Mouse (Mus musculus) ES-E14 (cell line): ENCODE results near the gene Ctnnd1. TPM values are rescaled to one million over a fixed set of nuclear protein-coding genes. Genes with fewer than 3 reads are reported as not detected.

Source experiments
- DNase-seq: peaks from one replicate; pipeline ENCODE4 v3.0.0-alpha.2; 2013; ENCODE audit warnings: low read depth, low spot score
- H3K27ac ChIP-seq: 2 replicates; pipeline ENCODE4 v1.5.1; 2012; ENCODE audit warnings: low read depth, mild to moderate bottlenecking, low read length, moderate library complexity, mixed read lengths; ENCODE audit not compliant: poor library complexity, insufficient read depth, severe bottlenecking
- H3K36me3 ChIP-seq: 2 replicates; pipeline ENCODE4 v1.6.1; 2012; ENCODE audit warnings: mild to moderate bottlenecking, low read length, moderate library complexity, mixed read lengths; ENCODE audit not compliant: control insufficient read depth, poor library complexity, insufficient read depth, severe bottlenecking
- H3K4me1 ChIP-seq, 2 experiments: fragments of 150-350 bp in 1 of 2; sonication (generic) in 1 of 2; 2 replicates each; pipeline ENCODE4 v1.6.1; 2012; ENCODE audit warnings: low read length in 2 of 2, mild to moderate bottlenecking in 1 of 2, mixed read lengths in 1 of 2; ENCODE audit not compliant: control insufficient read depth in 2 of 2, insufficient read depth in 2 of 2, poor library complexity in 1 of 2
- H3K4me3 ChIP-seq, 2 experiments: fragments of 150-350 bp in 1 of 2; sonication (generic) in 1 of 2; 2 replicates each; pipeline ENCODE4 v1.5.1; 2012; ENCODE audit warnings: low read length in 2 of 2, low read depth in 1 of 2, mild to moderate bottlenecking in 1 of 2, mixed read lengths in 1 of 2; ENCODE audit not compliant: insufficient read depth in 1 of 2, poor library complexity in 1 of 2, severe bottlenecking in 1 of 2
- H3K9ac ChIP-seq: 2 replicates; pipeline ENCODE4 v1.6.1; 2012; ENCODE audit warnings: low read depth, mild to moderate bottlenecking, low read length, mixed read lengths; ENCODE audit not compliant: poor library complexity, insufficient read depth, severe bottlenecking
- H3K9me3 ChIP-seq: fragments of 150-350 bp; sonication (generic); 2 replicates; pipeline ENCODE4 v1.6.1; 2012; ENCODE audit warnings: low read depth, mild to moderate bottlenecking, low read length; ENCODE audit not compliant: control insufficient read depth, insufficient read depth
- CHD2 ChIP-seq: IDR thresholded peaks from 2 replicates; pipeline ENCODE4 v1.6.1; 2014; ENCODE audit warnings: mild to moderate bottlenecking, low read depth, low read length, inconsistent platforms
- HCFC1 ChIP-seq: IDR thresholded peaks from 2 replicates; pipeline ENCODE4 v1.6.1; 2012; ENCODE audit warnings: low read length, inconsistent platforms, borderline replicate concordance; ENCODE audit not compliant: insufficient read depth
- MAFK ChIP-seq: IDR thresholded peaks from 2 replicates; pipeline ENCODE4 v1.6.1; 2014; ENCODE audit warnings: mild to moderate bottlenecking, low read depth, low read length, inconsistent platforms; ENCODE audit not compliant: insufficient read depth
- ZC3H11A ChIP-seq: IDR thresholded peaks from 2 replicates; pipeline ENCODE4 v1.6.1; 2012; ENCODE audit warnings: low read depth, mild to moderate bottlenecking, inconsistent platforms, low read length, borderline replicate concordance
- ZNF384 ChIP-seq: IDR thresholded peaks from 2 replicates; pipeline ENCODE4 v1.6.1; 2012; ENCODE audit warnings: low read depth, low read length, inconsistent platforms
- in situ Hi-C, 2 experiments: fragments of 600-800 bp; cut with MboI; formaldehyde crosslinking; loops; one replicate each; pipeline ENCODE4 v1.15.1; 2025; ENCODE audit warnings: low sequenced_read_pairs in 2 of 2, inconsistent platforms in 1 of 2; ENCODE audit not compliant: unreplicated experiment in 2 of 2
- total RNA-seq: library from RNA; depleted of rRNA; stranded (reverse); fragments of 300-350 nt; gene quantifications from 2 replicates; pipeline ENCODE4 v1.2.3, GENCODE M21; 2012

Ctnnd1 gene
- total RNA-seq, 1 experiment: 51.5 TPM

DNA sequence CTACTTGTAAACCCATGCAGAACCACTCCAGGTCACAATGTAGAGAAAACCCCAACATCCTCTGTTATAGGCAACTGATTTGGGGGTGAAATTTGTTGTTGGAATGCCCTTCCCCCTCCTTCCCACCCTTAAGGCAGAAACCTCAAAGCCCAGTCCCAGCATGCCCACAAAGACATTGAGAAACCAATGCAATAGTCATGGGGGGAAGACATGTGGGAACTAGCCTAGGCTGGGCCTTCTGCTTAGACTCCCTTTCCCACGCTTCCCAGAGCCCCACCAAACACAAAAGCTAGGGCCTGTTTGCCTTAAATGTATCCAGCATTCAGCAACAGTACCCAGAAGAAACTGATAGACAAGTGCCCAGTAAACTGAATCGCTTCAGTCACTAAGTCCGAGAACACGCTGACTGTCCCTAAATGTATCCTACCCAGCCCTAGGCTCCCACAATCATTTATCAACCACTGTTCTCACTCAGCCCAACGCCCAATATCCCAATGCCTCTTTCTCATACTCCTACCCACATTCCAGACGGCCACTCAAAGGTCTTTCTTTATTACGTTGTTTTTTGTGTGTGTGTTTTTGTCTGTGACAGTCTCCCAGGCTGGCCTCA lies 24.1 kb downstream of the Ctnnd1 start:
- TF ChIP-seq ZNF384 (no peak), ZC3H11A (no peak), MAFK (no peak), HCFC1 (no peak), CHD2 (no peak)
- in situ Hi-C loops: no loop called here
- no peak overlapping the region for H3K4me3 ChIP-seq
- no peak overlapping the region; the same call in 1 of the 2 replicates for H3K9ac ChIP-seq
- H3K36me3 ChIP-seq: peaks cover 2% of the 10 kb centered on the region; the same call in 1 of the 2 replicates
- H3K27ac ChIP-seq: no peak overlapping the region; the same call in 1 of the 2 replicates
- DNase-seq: no peak
- H3K9me3 ChIP-seq: no peaks in the 10 kb centered on the region
- H3K4me1 ChIP-seq: peaks cover 0 to 16% of the 10 kb centered on the region in 2 experiments; a peak in 2 of 4 replicates

DNA sequence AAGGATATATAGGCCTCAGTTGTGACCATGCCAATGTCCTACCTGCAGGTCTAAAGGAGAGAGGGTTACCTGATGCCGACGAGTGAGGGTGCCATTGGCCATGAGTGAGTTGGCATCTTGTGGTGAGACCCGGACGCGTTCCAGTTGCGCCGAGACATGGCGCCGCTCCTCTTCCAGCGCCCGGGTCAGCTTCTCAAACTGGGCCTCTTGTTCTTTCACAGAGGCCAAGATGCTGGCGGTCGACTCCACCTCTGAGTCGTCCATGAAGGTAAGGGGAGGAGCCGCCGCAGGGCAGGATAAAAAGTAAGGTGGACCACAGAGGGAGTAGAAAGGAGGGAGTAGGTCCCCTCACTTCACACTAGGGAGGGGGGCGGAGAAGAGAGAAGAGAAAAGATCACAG lies 26.4 kb downstream of the Ctnnd1 start:
- in situ Hi-C loops: no loop called here
- no peak for TF ChIP-seq ZNF384
- no peak for TF ChIP-seq CHD2
- no peak for TF ChIP-seq HCFC1
- no peak for TF ChIP-seq MAFK
- TF ChIP-seq ZC3H11A: no peak
- no peak for DNase-seq
- H3K9ac ChIP-seq: peak overlapping the region; percentile 13; the same call in 1 of the 2 replicates
- H3K27ac ChIP-seq: peak overlapping the region; percentile 33; the same call in 1 of the 2 replicates
- peak overlapping the region in 1 of 2 experiments; percentile 29; a peak in 1 of 4 replicates for H3K4me3 ChIP-seq
- no peaks in the 10 kb centered on the region for H3K9me3 ChIP-seq
- peaks cover 0 to 16% of the 10 kb centered on the region in 2 experiments; a peak in 2 of 4 replicates for H3K4me1 ChIP-seq
- peaks cover 9% of the 10 kb centered on the region for H3K36me3 ChIP-seq

DNA sequence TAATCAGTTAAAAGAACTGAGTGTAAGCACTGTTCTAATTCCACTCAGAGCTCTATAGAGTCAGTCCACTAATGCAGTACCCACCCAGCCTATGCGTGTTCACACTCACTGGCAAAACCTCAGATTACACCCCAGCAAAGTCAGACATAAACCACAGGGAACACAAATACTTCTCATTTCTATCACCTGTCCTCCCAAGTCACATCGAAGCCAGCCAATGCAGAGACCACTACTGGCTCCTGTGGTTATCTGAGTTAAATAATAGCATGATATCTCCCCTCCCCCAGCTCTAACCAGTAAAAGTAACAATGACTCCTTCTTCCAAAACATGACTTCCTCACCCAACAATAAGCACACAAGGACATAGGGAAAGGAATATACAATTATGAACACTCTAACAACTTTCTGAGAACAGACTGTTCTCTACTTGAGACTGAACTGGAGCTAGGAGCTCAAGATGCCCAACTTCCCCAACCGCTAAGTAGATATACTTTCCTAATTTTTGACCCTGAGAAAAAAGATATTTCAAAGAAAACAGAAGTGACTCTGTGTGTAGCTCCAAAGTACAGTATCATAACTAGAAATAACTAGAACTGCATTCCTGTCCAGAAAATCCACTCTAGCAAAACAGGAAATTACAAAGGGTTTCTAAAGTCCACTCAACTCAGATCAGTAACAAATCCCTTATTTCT lies 27.0 kb downstream of the Ctnnd1 start:
- Histone ChIP-seq H3K9ac (no peak overlapping the region; the same call in 1 of the 2 replicates), H3K27ac (no peak overlapping the region; the same call in 1 of the 2 replicates), H3K9me3 (no peaks in the 10 kb centered on the region), H3K4me3 (peak overlapping the region in 1 of 2 experiments; percentile 29; a peak in 1 of 4 replicates), H3K36me3 (peaks cover 9% of the 10 kb centered on the region), H3K4me1 (peaks cover 0 to 16% of the 10 kb centered on the region in 2 experiments; a peak in 2 of 4 replicates)
- no peak for DNase-seq
- TF ChIP-seq ZC3H11A (no peak), MAFK (no peak), HCFC1 (no peak), CHD2 (no peak), ZNF384 (no peak)
- in situ Hi-C loops: no loop called here

DNA sequence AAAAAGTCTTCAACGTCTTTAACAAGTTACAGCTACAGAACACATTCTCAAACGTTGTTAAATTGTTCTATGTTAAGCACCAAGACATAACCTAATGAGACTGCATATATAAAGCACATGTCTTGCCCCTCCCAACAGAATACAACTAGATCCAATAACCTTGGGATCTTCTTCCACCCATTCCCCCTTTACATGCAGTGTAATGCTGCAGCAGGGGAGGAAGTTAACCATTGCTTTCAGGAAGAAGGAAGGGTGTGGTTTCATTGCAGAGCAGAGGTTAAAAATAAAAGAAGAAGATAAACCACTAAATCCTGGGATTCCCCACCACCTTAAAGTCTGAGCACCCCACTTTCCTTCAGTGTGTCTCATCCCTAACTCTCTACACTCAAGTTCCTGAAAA lies 27.9 kb downstream of the Ctnnd1 start:
- Histone ChIP-seq H3K9me3 (no peaks in the 10 kb centered on the region), H3K36me3 (peaks cover 9% of the 10 kb centered on the region), H3K27ac (no peak overlapping the region; the same call in 1 of the 2 replicates), H3K4me1 (peaks cover 0 to 16% of the 10 kb centered on the region in 2 experiments; a peak in 2 of 4 replicates), H3K9ac (no peak overlapping the region), H3K4me3 (no peak overlapping the region)
- TF ChIP-seq MAFK (no peak), CHD2 (no peak), ZC3H11A (no peak), HCFC1 (no peak)
- in situ Hi-C loops: no loop called here
- no peak for DNase-seq
